Mouse (Mus musculus): ENCODE data around the gene Ppp2r3c.

DNA sequence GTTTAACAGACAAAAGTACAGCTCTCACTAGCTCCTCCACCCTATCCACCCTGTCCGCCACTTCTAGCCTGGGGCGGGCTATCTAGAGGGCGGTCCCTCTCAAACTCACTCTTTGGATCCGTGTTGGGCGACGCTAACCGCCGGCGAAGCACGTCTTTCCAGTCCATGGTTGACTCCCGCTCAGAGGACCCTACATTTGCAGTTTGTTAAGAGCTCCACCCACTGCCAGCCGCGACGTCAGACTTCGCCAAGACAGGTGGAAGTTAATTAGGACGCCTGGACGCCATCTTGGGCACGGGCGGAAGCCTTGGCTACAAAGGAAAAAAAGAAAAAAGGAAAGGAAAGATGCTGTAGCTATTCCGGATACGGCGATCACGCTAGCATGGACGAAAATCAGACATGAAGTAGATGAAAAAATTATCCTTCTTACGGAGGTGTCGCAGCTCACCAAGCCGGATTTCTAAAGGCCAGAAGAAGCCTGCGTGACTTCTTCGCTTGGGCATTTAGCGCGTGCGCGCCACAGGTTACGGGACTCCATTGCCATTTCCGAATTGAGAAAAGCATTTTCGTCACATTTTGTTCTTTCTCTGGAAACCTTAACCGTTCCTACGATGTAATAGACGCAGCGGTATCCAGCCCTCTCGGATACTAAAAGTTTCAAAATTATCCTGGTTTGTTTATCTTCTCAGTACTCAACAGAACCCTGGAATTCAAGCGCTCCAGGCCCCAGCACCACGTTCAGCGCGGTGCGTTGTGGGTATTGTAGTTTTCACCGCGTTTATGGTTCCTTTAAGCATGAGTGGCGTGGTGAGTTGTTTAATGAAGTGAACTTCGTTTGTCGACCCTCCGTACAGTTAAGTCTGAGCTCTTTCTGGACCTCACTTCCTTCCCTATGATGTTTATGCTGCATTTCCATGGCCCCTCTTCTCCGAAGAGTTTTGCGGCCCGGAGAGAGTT lies at the start of gene Ppp2r3c:
- no peak for TF ChIP-seq CTCF (IDR thresholded peaks at IDR 0.05; ENCODE audit: insufficient read depth, low read depth, low read length)
- peak; percentile 48; the same call in 1 of the 2 replicates for TF ChIP-seq POLR2A (IDR thresholded peaks at IDR 0.05; ENCODE audit: insufficient read depth, low read depth, low read length)
